Comparison of ENCODE assay signal across 8 mouse cellular contexts in the genomic region with DNA sequence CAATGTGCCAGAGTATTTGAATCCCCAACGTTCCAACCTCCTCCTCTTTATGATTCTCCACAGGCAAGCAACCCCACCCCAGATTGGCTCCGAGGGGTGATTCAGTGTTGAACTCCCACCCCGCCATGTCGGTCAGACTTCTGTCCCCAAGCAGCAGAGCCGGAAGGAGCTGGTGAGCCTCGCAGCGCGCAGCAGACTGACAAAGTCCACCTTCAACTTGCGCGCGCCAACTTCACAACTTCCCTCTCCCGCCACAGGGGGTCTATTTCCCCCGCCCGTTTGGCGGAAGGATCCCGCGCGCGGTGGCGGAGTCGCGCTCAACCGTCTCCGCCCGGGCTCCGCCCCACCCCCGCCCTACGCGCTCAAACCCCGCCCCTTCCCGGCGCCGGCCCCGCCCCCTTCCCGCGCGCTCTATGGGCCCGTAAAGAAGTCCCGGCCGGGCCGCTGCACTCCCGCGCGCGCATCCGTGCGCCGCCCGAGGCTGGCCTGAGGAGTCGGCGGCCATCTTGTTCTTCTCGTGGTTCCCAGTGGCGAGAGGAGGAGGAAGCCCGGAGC. TPM values are rescaled to one million over a fixed set of nuclear protein-coding genes. Genes with fewer than 3 reads are reported as not detected.
DNase-seq lines count a peak whose midpoint lies in the region; ATAC-seq and TF ChIP-seq lines count a peak whose summit lies in the region.

TSS of gene Ppp1cc (plus strand) at position 452 of the 555 bp plus-strand sequence.

- intact Hi-C loops in heart, adult 2 months (cut with DNase I), result loop anchor here (2.0 to 10.0 kb wide), 2 partner anchors 13 to 197 kb away; partner anchors contain the start of genes Rad9b and Vps29

- H3K27me3 ChIP-seq in embryonic facial prominence, embryonic 12.5 days, result no peaks in the 10 kb centered on the region; the same call in 1 of the 2 replicates
- H3K27me3 ChIP-seq in heart, adult 2 months (ENCODE audit: control insufficient read depth, insufficient read depth, low read length), result no peaks in the 10 kb centered on the region
- H3K27me3 ChIP-seq in limb, embryonic 15.5 days, result no peaks in the 10 kb centered on the region

- H3K4me1 ChIP-seq in embryonic facial prominence, embryonic 12.5 days, result peaks cover 43% of the 10 kb centered on the region
- H3K4me1 ChIP-seq in heart, adult 2 months (ENCODE audit: control insufficient read depth, insufficient read depth, low read length), result peaks cover 18% of the 10 kb centered on the region
- peaks cover 48% of the 10 kb centered on the region for H3K4me1 ChIP-seq in limb, embryonic 15.5 days

- H3K4me3 ChIP-seq in embryonic facial prominence, embryonic 12.5 days, result peak within 1 kb of the TSS; percentile 93
- peak within 1 kb of the TSS; percentile 88 for H3K4me3 ChIP-seq in heart, adult 2 months
- H3K4me3 ChIP-seq in limb, embryonic 15.5 days, result peak within 1 kb of the TSS; percentile 78

- peak within 1 kb of the TSS; percentile 88 for H3K27ac ChIP-seq in embryonic facial prominence, embryonic 12.5 days
- H3K27ac ChIP-seq in heart, adult 2 months, result peak within 1 kb of the TSS; percentile 94
- peak within 1 kb of the TSS; percentile 92 for H3K27ac ChIP-seq in limb, embryonic 15.5 days

- peak; percentile 73; the same call in 1 of the 2 replicates for TF ChIP-seq EP300 in heart, adult 2 months (IDR thresholded peaks at IDR 0.05; ENCODE audit: insufficient read depth, low read depth, low read length)

- peak; percentile 70 for TF ChIP-seq CTCF in heart, adult 2 months (IDR thresholded peaks at IDR 0.05)

- H3K79me2 ChIP-seq in heart, adult 2 months (replicated peaks; ENCODE audit: control insufficient read depth, insufficient read depth, low read length), result peaks cover 3% of the 10 kb centered on the region

- ATAC-seq in embryonic facial prominence, embryonic 12.5 days (ENCODE audit: insufficient number of reproducible peaks, insufficient read depth, low FRiP score, low TSS enrichment), result peak; percentile 77
- ATAC-seq in limb, embryonic 15.5 days (ENCODE audit: insufficient number of reproducible peaks, low FRiP score, low TSS enrichment, low read depth), result peak; percentile 88

- H3K36me3 ChIP-seq in embryonic facial prominence, embryonic 12.5 days, result peaks cover 20% of the 10 kb centered on the region
- peaks cover 12% of the 10 kb centered on the region for H3K36me3 ChIP-seq in heart, adult 2 months (ENCODE audit: control insufficient read depth, insufficient read depth, low read length)
- H3K36me3 ChIP-seq in limb, embryonic 15.5 days, result peaks cover 10% of the 10 kb centered on the region

- H3K9me3 ChIP-seq in embryonic facial prominence, embryonic 12.5 days, result no peaks in the 10 kb centered on the region
- no peaks in the 10 kb centered on the region for H3K9me3 ChIP-seq in limb, embryonic 15.5 days

- 0% methylated on average over 44 of the region's 54 CpGs for WGBS in embryonic facial prominence, embryonic 12.5 days
- under 1% methylated on average over 54 of the region's 54 CpGs for WGBS in heart, adult 2 months
- WGBS in limb, embryonic 15.5 days, result under 1% methylated on average over 51 of the region's 54 CpGs

- peak within 1 kb of the TSS; percentile 85 for H3K4me2 ChIP-seq in embryonic facial prominence, embryonic 12.5 days (replicated peaks)
- H3K4me2 ChIP-seq in limb, embryonic 15.5 days, result peak within 1 kb of the TSS; percentile 63

- peak; percentile 91 for DNase-seq in 3134 (ENCODE audit: extremely low read depth, insufficient read length, low spot score)
- DNase-seq in adrenal gland, postnatal 25 days, result peak; percentile 93
- peak; percentile 92 to 94 for DNase-seq in heart, adult 2 months
- DNase-seq in kidney, adult 8-10 months, result peak; percentile 88 to 90
- peak; percentile 72 to 85 for DNase-seq in monocyte, adult 2 months (ENCODE audit: low read depth in 1 of 2, low spot score in 2 of 2)
- peak; percentile 91 to 92 for DNase-seq in spleen, postnatal 36 days (ENCODE audit: low spot score in 2 of 2)

- H3K9ac ChIP-seq in embryonic facial prominence, embryonic 12.5 days, result peak within 1 kb of the TSS; percentile 91
- H3K9ac ChIP-seq in heart, adult 2 months (ENCODE audit: low read depth, low read length), result peak within 1 kb of the TSS; percentile 94
- peak within 1 kb of the TSS; percentile 97 for H3K9ac ChIP-seq in limb, embryonic 15.5 days

- TF ChIP-seq POLR2A in heart, adult 2 months (IDR thresholded peaks at IDR 0.05; ENCODE audit: insufficient read depth, low read depth, low read length), result peak; percentile 77

RNA-seq across cellular contexts. Expression of gene Ppp1cc, which starts in this region (rescaled TPM):
- total RNA-seq in adrenal gland, postnatal 25 days (2021), result 182 and 186 TPM in 2 replicates
- polyA plus RNA-seq in embryonic facial prominence, embryonic 12.5 days (2016; fragmentation: Nextera tagmentation; extraction: Ambion mirVana), result 307 and 312 TPM in 2 replicates
- 100 to 1,000 TPM; 101 to 127 TPM for total RNA-seq in heart, adult 2 months (2021)
- polyA plus RNA-seq in heart, adult 2 months (2012; rRNA removed), result 59.7 and 87.8 TPM in 2 replicates
- 185 and 206 TPM in 2 replicates for polyA plus RNA-seq in limb, embryonic 15.5 days (2015; fragmentation: Nextera tagmentation; extraction: Ambion mirVana)

Comparison
In these comparisons a context has a peak if more than half of its experiments do, and no peak if none do; other contexts are left out.
1. Peak in every context shown above with its lines: DNase-seq, ATAC-seq, H3K4me3 ChIP-seq and H3K27ac ChIP-seq.